In genomic region chr11:54067318-54067995, GRCm38 (mm10) we compare ENCODE assay signal across 8 mouse cellular contexts. TPM values are rescaled to one million over a fixed set of nuclear protein-coding genes. Genes with fewer than 3 reads are reported as not detected.
DNase-seq lines count a peak whose midpoint lies in the region; ATAC-seq lines count a peak whose summit lies in the region.

No protein-coding gene starts in this region.

- peak overlapping the region; percentile 77 for H3K27ac ChIP-seq in embryonic facial prominence, embryonic 14.5 days (replicated peaks; ENCODE audit: low read depth, low read length)
- H3K27ac ChIP-seq in hindbrain, embryonic 15.5 days (replicated peaks), result no peak overlapping the region
- peak overlapping the region; percentile 74 for H3K27ac ChIP-seq in macrophage

- no peaks in the 10 kb centered on the region for H3K9me3 ChIP-seq in embryonic facial prominence, embryonic 14.5 days (ENCODE audit: control insufficient read depth, low read length)
- H3K9me3 ChIP-seq in hindbrain, embryonic 15.5 days, result no peaks in the 10 kb centered on the region

- no peaks in the 10 kb centered on the region; the same call in 1 of the 2 replicates for H3K36me3 ChIP-seq in embryonic facial prominence, embryonic 14.5 days (ENCODE audit: control insufficient read depth, insufficient read depth, low read length)
- no peaks in the 10 kb centered on the region for H3K36me3 ChIP-seq in hindbrain, embryonic 15.5 days
- peaks cover 13% of the 10 kb centered on the region; the same call in 1 of the 2 replicates for H3K36me3 ChIP-seq in macrophage (ENCODE audit: inconsistent target)

- H3K4me3 ChIP-seq in embryonic facial prominence, embryonic 14.5 days (ENCODE audit: low read depth, low read length), result peak overlapping the region; percentile 74
- H3K4me3 ChIP-seq in hindbrain, embryonic 15.5 days, result peak overlapping the region; percentile 55; the same call in 1 of the 2 replicates
- H3K4me3 ChIP-seq in macrophage (ENCODE audit: inconsistent target), result peak overlapping the region; percentile 50

- H3K9ac ChIP-seq in embryonic facial prominence, embryonic 14.5 days (ENCODE audit: low read depth, low read length), result peak overlapping the region; percentile 81
- no peak overlapping the region for H3K9ac ChIP-seq in hindbrain, embryonic 15.5 days

- no peaks in the 10 kb centered on the region for H3K27me3 ChIP-seq in embryonic facial prominence, embryonic 14.5 days (replicated peaks; ENCODE audit: control insufficient read depth, insufficient read depth, low read length)
- 0 out of 2 replicates have a peak, but pooled peaks cover 3% of the 10 kb centered on the region for H3K27me3 ChIP-seq in hindbrain, embryonic 15.5 days

- ATAC-seq in embryonic facial prominence, embryonic 14.5 days (ENCODE audit: low read depth), result peak; percentile 44; the same call in 1 of the 2 replicates
- ATAC-seq in hindbrain, embryonic 15.5 days (ENCODE audit: low FRiP score, low read depth), result no peak

- H3K79me2 ChIP-seq in macrophage (ENCODE audit: inconsistent target), result peaks cover 29% of the 10 kb centered on the region; the same call in 1 of the 2 replicates

- 8% methylated on average over 10 of the region's 12 CpGs for WGBS in embryonic facial prominence, embryonic 14.5 days
- 40% methylated on average over 12 of the region's 12 CpGs for WGBS in hindbrain, embryonic 15.5 days
- 77% methylated on average over 12 of the region's 12 CpGs for WGBS in macrophage (ENCODE audit: missing documents)

- DNase-seq in heart, adult 11 months, result peak; percentile 96
- no peak for DNase-seq in heart, adult 9 months (ENCODE audit: low spot score in 2 of 2)
- DNase-seq in embryonic facial prominence, embryonic 14.5 days (ENCODE audit: low spot score), result peak; percentile 70
- DNase-seq in thymus, postnatal 36 days, result no peak
- DNase-seq in frontal cortex, adult 2 months (ENCODE audit: extremely low spot score in 1 of 2, low spot score in 1 of 2), result no peak
- no peak for DNase-seq in spleen, postnatal 4 days (ENCODE audit: low spot score in 2 of 2)

- peak overlapping the region; percentile 81 for H3K4me2 ChIP-seq in embryonic facial prominence, embryonic 14.5 days (ENCODE audit: low read depth, low read length)
- peak overlapping the region; percentile 95 for H3K4me2 ChIP-seq in hindbrain, embryonic 15.5 days

- peaks cover 34% of the 10 kb centered on the region for H3K4me1 ChIP-seq in embryonic facial prominence, embryonic 14.5 days (ENCODE audit: control insufficient read depth, insufficient read depth, low read length)
- peaks cover 27% of the 10 kb centered on the region for H3K4me1 ChIP-seq in hindbrain, embryonic 15.5 days (replicated peaks)

RNA-seq across cellular contexts. Expression of gene Pdlim4, which starts 1.4 kb away (rescaled TPM):
- polyA plus RNA-seq in embryonic facial prominence, embryonic 14.5 days (2014; fragmentation: Nextera tagmentation; extraction: Ambion mirVana), result 115 and 132 TPM in 2 replicates
- 28.2 and 33.4 TPM in 2 replicates for polyA plus RNA-seq in hindbrain, embryonic 15.5 days (2015; fragmentation: Nextera tagmentation; extraction: Ambion mirVana)
- total RNA-seq in macrophage (2018; cell fraction: chromatin; rRNA removed), result 10 to 100 TPM; 13.2 to 89.9 (median 45.3) TPM
- 10 to 100 TPM; 32.2 to 67.7 (median 41.7) TPM for total RNA-seq in macrophage (2018; cell fraction: cytosol; rRNA removed)
- total RNA-seq in macrophage (2018; cell fraction: nucleus; rRNA removed), result 10 to 100 TPM; 15.0 to 75.9 (median 36.0) TPM
- polyA plus RNA-seq in macrophage (2018), result 33.9 to 78.0 TPM (median 67.8 TPM) in 3 replicates
- polyA plus RNA-seq in frontal cortex, adult 2 months (2012; rRNA removed), result 22.6 and 24.7 TPM in 2 replicates

RNA-seq across cellular contexts. Expression of gene P4ha2, which starts 32.4 kb away (rescaled TPM):
- 107 and 120 TPM in 2 replicates for polyA plus RNA-seq in embryonic facial prominence, embryonic 14.5 days (2014; fragmentation: Nextera tagmentation; extraction: Ambion mirVana)
- 9.2 and 10.1 TPM in 2 replicates for polyA plus RNA-seq in hindbrain, embryonic 15.5 days (2015; fragmentation: Nextera tagmentation; extraction: Ambion mirVana)
- 10 to 100 TPM in 12 of 26 experiments, 1 to 10 TPM in 14; 1.3 to 33.9 (median 9.6) TPM for total RNA-seq in macrophage (2018; cell fraction: chromatin; rRNA removed)
- 10 to 100 TPM in 2 of 26 experiments, 1 to 10 TPM in 24; 2.6 to 10.9 (median 5.4) TPM for total RNA-seq in macrophage (2018; cell fraction: cytosol; rRNA removed)
- total RNA-seq in macrophage (2018; cell fraction: nucleus; rRNA removed), result 10 to 100 TPM in 10 of 26 experiments, 1 to 10 TPM in 16; 4.3 to 32.0 (median 8.7) TPM
- 8.3 to 15.6 TPM (median 11.6 TPM) in 3 replicates for polyA plus RNA-seq in macrophage (2018)
- polyA plus RNA-seq in frontal cortex, adult 2 months (2012; rRNA removed), result 20.5 and 27.1 TPM in 2 replicates

RNA-seq across cellular contexts. Expression of gene Slc22a4, which starts 39.6 kb away (rescaled TPM):
- 1.7 and 2.3 TPM in 2 replicates for polyA plus RNA-seq in embryonic facial prominence, embryonic 14.5 days (2014; fragmentation: Nextera tagmentation; extraction: Ambion mirVana)
- polyA plus RNA-seq in hindbrain, embryonic 15.5 days (2015; fragmentation: Nextera tagmentation; extraction: Ambion mirVana), result 4.4 and 5.3 TPM in 2 replicates
- total RNA-seq in macrophage (2018; cell fraction: chromatin; rRNA removed), result 10 to 100 TPM in 13 of 26 experiments, 1 to 10 TPM in 13; 1.9 to 32.1 (median 9.7) TPM
- 1 to 10 TPM; 1.8 to 7.3 (median 3.7) TPM for total RNA-seq in macrophage (2018; cell fraction: cytosol; rRNA removed)
- 10 to 100 TPM in 5 of 26 experiments, 1 to 10 TPM in 21; 1.1 to 17.3 (median 6.6) TPM for total RNA-seq in macrophage (2018; cell fraction: nucleus; rRNA removed)
- 2.7 to 8.2 TPM (median 6.2 TPM) in 3 replicates for polyA plus RNA-seq in macrophage (2018)
- 6.6 and 8.9 TPM in 2 replicates for polyA plus RNA-seq in frontal cortex, adult 2 months (2012; rRNA removed)

Comparison
In these comparisons a context has a peak if more than half of its experiments do, and no peak if none do; other contexts are left out.
1. DNase-seq: peak in heart, adult 11 months (single experiment) and embryonic facial prominence, embryonic 14.5 days (single experiment); none in heart, adult 9 months (0 of 2), thymus, postnatal 36 days (0 of 2), frontal cortex, adult 2 months (0 of 2) and spleen, postnatal 4 days (0 of 2).
2. Peak in every context shown above with its lines, with median percentiles within 50 percentile points of each other: H3K4me3 ChIP-seq.